Mouse (Mus musculus): ENCODE measurements around the gene Prkce.

- TF ChIP-seq CTCF (IDR thresholded peaks at IDR 0.05; ENCODE audit: borderline replicate concordance, insufficient read depth, low read length) (no peak), POLR2A (IDR thresholded peaks at IDR 0.05; ENCODE audit: low read depth, low read length) (no peak)
Observed at GRCm38 (mm10) chr17:86705236-86705635, 537.7 kb downstream of the Prkce start.
